Mouse (Mus musculus) c-Kit-positive CD71-positive TER-119-negative erythroid progenitor cells, embryonic 14.5 days (primary cell): ENCODE measurements around the gene Rcc2.
A peak's percentile ranks its signal among the peaks of the same experiment; 100 is the strongest.

Experiments
- DNase-seq: peaks from one replicate; pipeline ENCODE4 v3.0.0-alpha.2; 2013; ENCODE audit warnings: low read depth

Gene Rcc2

GRCm38 (mm10) chr4:140709617-140710016, 9.3 kb downstream of the Rcc2 start:
- DNase-seq: no peak

- DNase-seq: no peak
These were observed 10.4 kb downstream of the Rcc2 start for GRCm38 (mm10) chr4:140710781-140711180.

GRCm38 (mm10) chr4:140711360-140711759, 11.0 kb downstream of the Rcc2 start:
- DNase-seq: no peak

- no peak for DNase-seq
These were observed 13.4 kb downstream of the Rcc2 start for GRCm38 (mm10) chr4:140713480-140714365.

- DNase-seq: no peak
These were observed 14.2 kb downstream of the Rcc2 start for GRCm38 (mm10) chr4:140714586-140714985.

GRCm38 (mm10) chr4:140716994-140717393, 16.7 kb downstream of the Rcc2 start:
- DNase-seq: no peak

GRCm38 (mm10) chr4:140718436-140718835, 18.1 kb downstream of the Rcc2 start:
- no peak for DNase-seq

- no peak for DNase-seq
These were observed 19.8 kb downstream of the Rcc2 start for GRCm38 (mm10) chr4:140720091-140720490.

GRCm38 (mm10) chr4:140721968-140722490, 21.7 kb downstream of the Rcc2 start:
- DNase-seq: no peak

- no peak for DNase-seq
These were observed 22.4 kb downstream of the Rcc2 start for GRCm38 (mm10) chr4:140722710-140723109.

- DNase-seq: no peak
These were observed 22.9 kb downstream of the Rcc2 start for GRCm38 (mm10) chr4:140723192-140723591.

- peak; percentile 48 for DNase-seq
These were observed 23.5 kb downstream of the Rcc2 start for GRCm38 (mm10) chr4:140723801-140724200.

- DNase-seq: no peak
These were observed 24.4 kb downstream of the Rcc2 start for GRCm38 (mm10) chr4:140724739-140725138.

- no peak for DNase-seq
These were observed 26.6 kb downstream of the Rcc2 start for GRCm38 (mm10) chr4:140726907-140727306.

- no peak for DNase-seq
These were observed 31.3 kb downstream of the Rcc2 start for GRCm38 (mm10) chr4:140731654-140732053.

- peak; percentile 54 for DNase-seq
These were observed 32.5 kb downstream of the Rcc2 start for GRCm38 (mm10) chr4:140732871-140733270.

GRCm38 (mm10) chr4:140740655-140741054, 40.3 kb downstream of the Rcc2 start:
- no peak for DNase-seq

GRCm38 (mm10) chr4:140741401-140741800, 41.1 kb downstream of the Rcc2 start:
- no peak for DNase-seq

- DNase-seq: no peak
These were observed 42.2 kb downstream of the Rcc2 start, which contains the start of gene Padi6 for GRCm38 (mm10) chr4:140742543-140742942. TSS of gene Padi6 (minus strand) at chr4:140742643.

- no peak for DNase-seq
These were observed 42.7 kb downstream of the Rcc2 start for GRCm38 (mm10) chr4:140743086-140743485.

- peak; percentile 63 for DNase-seq
These were observed 44.3 kb downstream of the Rcc2 start for GRCm38 (mm10) chr4:140744654-140745053.

- DNase-seq: no peak
These were observed 47.6 kb downstream of the Rcc2 start for GRCm38 (mm10) chr4:140747978-140748377.

GRCm38 (mm10) chr4:140750328-140750727, 50.0 kb downstream of the Rcc2 start:
- DNase-seq: no peak
